Mouse (Mus musculus): ENCODE measurements around the gene Pi4k2a.
A peak's percentile ranks its signal among the peaks of the same experiment; 100 is the strongest.

Pi4k2a gene

GRCm38 (mm10) chr19:42164188-42164587 lies 73.9 kb downstream of the Pi4k2a start:
- DNase-seq (ENCODE audit: low spot score in 2 of 2), result no peak

GRCm38 (mm10) chr19:42166130-42166529 lies 75.9 kb downstream of the Pi4k2a start:
- peak; percentile 83 to 86 for DNase-seq (ENCODE audit: low spot score in 2 of 2)

GRCm38 (mm10) chr19:42166766-42167165 lies 76.5 kb downstream of the Pi4k2a start:
- DNase-seq (ENCODE audit: low spot score in 2 of 2), result no peak

GRCm38 (mm10) chr19:42167489-42167888 lies 77.2 kb downstream of the Pi4k2a start:
- no peak for DNase-seq (ENCODE audit: low spot score in 2 of 2)

GRCm38 (mm10) chr19:42169322-42169975 lies 79.2 kb downstream of the Pi4k2a start:
- peak in 1 of 2 experiments; percentile 22 for DNase-seq (ENCODE audit: low spot score in 2 of 2)

- peak; percentile 75 to 89 for DNase-seq (ENCODE audit: low spot score in 2 of 2)
Observed at GRCm38 (mm10) chr19:42170025-42170969, 80.0 kb downstream of the Pi4k2a start.
